Mouse (Mus musculus) small intestine, adult 2 months (tissue): ENCODE results near the gene Rhog. TPM values are rescaled to one million over a fixed set of nuclear protein-coding genes. Genes with fewer than 3 reads are reported as not detected.
A peak's percentile ranks its signal among the peaks of the same experiment; 100 is the strongest.

ENCODE experiments used
- H3K27ac ChIP-seq: fragments of 200-500 bp; 2 replicates; pipeline ENCODE4 v1.5.1; 2012; ENCODE audit warnings: low read depth, low read length, control low read depth, inconsistent platforms; ENCODE audit not compliant: insufficient read depth
- H3K27me3 ChIP-seq: fragments of 200-500 bp; 2 replicates; pipeline ENCODE4 v1.6.1; 2012; ENCODE audit warnings: mild to moderate bottlenecking, moderate library complexity, low read length, inconsistent platforms; ENCODE audit not compliant: control insufficient read depth, insufficient read depth
- H3K36me3 ChIP-seq: fragments of 200-500 bp; 2 replicates; pipeline ENCODE4 v1.6.1; 2012; ENCODE audit warnings: mild to moderate bottlenecking, low read length, control low read depth, inconsistent platforms; ENCODE audit not compliant: control insufficient read depth, insufficient read depth
- H3K4me1 ChIP-seq: fragments of 200-500 bp; 2 replicates; pipeline ENCODE4 v1.6.1; 2012; ENCODE audit warnings: low read length, inconsistent platforms, mixed read lengths; ENCODE audit not compliant: control insufficient read depth, insufficient read depth, insufficient read length
- H3K4me3 ChIP-seq: fragments of 200-500 bp; 2 replicates; pipeline ENCODE4 v1.5.1; 2012; ENCODE audit warnings: low read depth, mild to moderate bottlenecking, control low read depth, inconsistent platforms, low read length, moderate library complexity
- CTCF ChIP-seq: fragments of 200-500 bp; IDR thresholded peaks from 2 replicates; pipeline ENCODE4 v1.5.1; 2012; ENCODE audit warnings: low read depth, mild to moderate bottlenecking, control low read depth, inconsistent platforms, low read length, moderate library complexity, mixed read lengths; ENCODE audit not compliant: insufficient replicate concordance, insufficient read length; ENCODE audit errors: extremely low read depth
- POLR2A ChIP-seq: fragments of 200-500 bp; IDR thresholded peaks from 2 replicates; pipeline ENCODE4 v1.6.1; 2012; ENCODE audit warnings: low read depth, mild to moderate bottlenecking, control low read depth, inconsistent platforms, low read length, moderate library complexity
- WGBS: fragments of 180-500 bp; shearing (Covaris S2); methylation state at CpG from one replicate; pipeline ENCODE4 v1.1.7; 2018; 5-methylcytosine and 5-hydroxymethylcytosine counted together
- polyA plus RNA-seq: library from polyadenylated mRNA; depleted of rRNA; stranded (reverse); fragments of >200 nt; gene quantifications from 2 replicates; pipeline ENCODE4 v1.2.3, GENCODE M21; 2012

Rhog gene
- polyA plus RNA-seq, 1 experiment, result 165 TPM

DNA sequence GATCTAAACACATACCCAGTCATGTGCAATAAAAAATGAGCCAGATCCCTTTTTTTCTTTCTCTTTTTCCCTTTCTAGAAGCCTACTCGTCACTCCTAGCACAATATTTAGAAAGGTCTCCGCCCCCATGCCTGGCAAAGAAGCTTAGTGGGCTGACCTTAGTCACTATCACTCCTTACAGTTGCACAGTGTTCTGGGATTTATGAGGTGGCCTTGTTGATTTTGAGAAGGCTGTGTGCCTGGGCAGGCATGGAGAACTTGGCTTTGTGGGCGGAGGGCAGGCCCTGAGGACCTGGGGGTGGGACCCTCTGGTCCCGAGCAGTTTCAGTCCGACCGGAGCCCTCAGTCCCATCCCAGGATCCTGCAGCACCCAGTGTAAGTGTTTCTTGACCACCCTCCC is 26.0 kb downstream of the Rhog start:
- no peaks in the 10 kb centered on the region for H3K27me3 ChIP-seq
- no peak overlapping the region for H3K27ac ChIP-seq
- no peak for TF ChIP-seq CTCF
- no peak for TF ChIP-seq POLR2A
- peaks cover 4% of the 10 kb centered on the region for H3K36me3 ChIP-seq
- no peak overlapping the region for H3K4me3 ChIP-seq
- 92% methylated on average over 6 of the region's 6 CpGs for WGBS
- H3K4me1 ChIP-seq, result no peaks in the 10 kb centered on the region

- Histone ChIP-seq H3K27ac (no peak overlapping the region), H3K36me3 (peaks cover 4% of the 10 kb centered on the region), H3K4me1 (peaks cover 7% of the 10 kb centered on the region; the same call in 1 of the 2 replicates), H3K27me3 (no peaks in the 10 kb centered on the region), H3K4me3 (no peak overlapping the region)
- 84% methylated on average over 4 of the region's 4 CpGs for WGBS
- TF ChIP-seq POLR2A, result no peak
- no peak for TF ChIP-seq CTCF
Measured at GRCm38 (mm10) chr7:102228049-102228670, 27.7 kb downstream of the Rhog start.

GRCm38 (mm10) chr7:102226051-102226450 is 29.8 kb downstream of the Rhog start:
- peaks cover 7% of the 10 kb centered on the region; the same call in 1 of the 2 replicates for H3K4me1 ChIP-seq
- H3K27me3 ChIP-seq, result no peaks in the 10 kb centered on the region
- no peak overlapping the region for H3K27ac ChIP-seq
- no peak for TF ChIP-seq POLR2A
- TF ChIP-seq CTCF, result no peak
- H3K36me3 ChIP-seq, result peaks cover 1% of the 10 kb centered on the region; the same call in 1 of the 2 replicates
- no peak overlapping the region for H3K4me3 ChIP-seq
- WGBS, result 92% methylated on average over 6 of the region's 6 CpGs

DNA sequence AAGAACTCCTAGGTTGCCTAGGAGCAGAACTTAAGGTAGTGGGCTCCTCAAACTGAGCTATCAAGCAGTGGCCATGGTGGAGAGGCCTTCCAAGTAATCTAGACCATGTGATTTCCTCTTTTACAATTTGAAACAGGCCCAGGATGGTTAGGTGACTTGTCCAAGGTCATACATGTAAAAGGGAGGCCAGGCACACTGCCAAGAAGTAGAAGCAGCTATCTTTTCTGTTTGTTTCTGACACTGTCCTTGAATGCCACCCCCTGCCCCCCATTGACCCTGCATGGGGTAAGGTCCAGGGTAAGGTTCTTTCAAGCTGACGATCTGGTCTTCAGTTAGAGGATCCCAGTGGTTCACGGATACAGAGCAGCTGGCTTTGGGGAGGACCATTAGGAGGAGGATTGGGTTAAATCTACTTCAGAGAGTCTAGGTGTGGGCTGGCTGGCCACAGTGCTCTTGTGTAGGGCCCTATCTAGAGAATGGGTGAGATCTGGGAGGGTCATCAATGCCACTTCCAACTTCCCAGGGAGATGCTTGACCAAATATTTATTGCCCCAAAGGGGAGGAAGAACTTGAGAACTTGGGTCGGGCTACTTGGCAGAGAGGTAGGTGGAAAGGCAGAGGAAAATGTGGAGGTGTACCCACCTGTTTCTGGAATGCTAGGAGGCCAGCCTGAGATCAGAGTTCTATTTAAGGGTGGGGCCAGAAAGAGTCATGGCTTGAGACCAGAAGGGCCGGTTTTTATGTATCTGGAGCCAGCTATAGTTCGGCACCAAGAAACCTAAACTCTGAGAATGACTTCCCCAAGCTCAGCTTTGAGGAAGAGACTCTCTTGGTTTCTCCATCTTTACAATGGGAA is 31.7 kb downstream of the Rhog start:
- 18% methylated on average over 5 of the region's 5 CpGs for WGBS
- Histone ChIP-seq H3K4me1 (peaks cover 7% of the 10 kb centered on the region; the same call in 1 of the 2 replicates), H3K4me3 (no peak overlapping the region), H3K27me3 (no peaks in the 10 kb centered on the region), H3K36me3 (peaks cover 1% of the 10 kb centered on the region; the same call in 1 of the 2 replicates), H3K27ac (peak overlapping the region; percentile 48)
- TF ChIP-seq POLR2A (no peak), CTCF (no peak)

DNA sequence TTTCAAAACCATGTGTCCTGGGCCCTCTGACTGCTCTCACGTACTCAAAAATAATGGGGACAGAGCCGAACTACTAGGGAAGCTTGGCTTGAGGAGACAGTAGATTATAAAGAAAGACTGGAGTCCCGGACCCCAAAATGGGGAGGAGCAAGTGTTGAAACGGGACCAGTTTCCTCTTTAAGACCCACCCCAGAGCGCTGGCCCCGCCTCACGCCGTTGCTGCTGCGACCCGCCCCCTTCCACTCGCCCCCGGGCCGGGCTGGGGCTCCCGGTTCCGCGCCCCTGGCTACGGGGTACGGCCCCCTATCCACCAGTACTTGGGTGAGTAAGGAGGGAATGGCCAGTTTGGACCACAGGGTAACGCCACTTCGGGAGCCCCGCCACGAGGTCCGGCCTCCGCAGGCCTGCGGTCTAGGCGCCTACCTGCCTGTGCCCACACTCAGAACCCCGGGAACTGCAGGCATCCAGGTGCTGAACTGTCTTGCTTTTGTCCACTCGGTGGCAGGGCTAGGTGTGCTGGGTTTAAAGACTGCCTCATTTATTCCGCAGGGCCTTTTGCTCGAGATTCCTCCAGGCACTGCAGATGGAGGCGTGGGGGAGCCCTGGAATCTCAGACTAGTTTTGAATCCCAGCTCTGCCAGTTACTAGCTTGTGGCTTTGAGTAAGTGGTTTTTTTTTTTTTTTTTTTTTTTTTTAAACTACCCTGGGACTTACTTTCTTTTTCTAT is 32.9 kb downstream of the Rhog start:
- Histone ChIP-seq H3K27ac (peak overlapping the region; percentile 47), H3K27me3 (no peaks in the 10 kb centered on the region), H3K36me3 (0 out of 2 replicates have a peak, but pooled peaks cover 1% of the 10 kb centered on the region), H3K4me1 (peaks cover 7% of the 10 kb centered on the region; the same call in 1 of the 2 replicates), H3K4me3 (peak overlapping the region; percentile 99)
- 2% methylated on average over 31 of the region's 31 CpGs for WGBS
- no peak for TF ChIP-seq CTCF
- no peak for TF ChIP-seq POLR2A

GRCm38 (mm10) chr7:102222336-102222735 is 33.5 kb downstream of the Rhog start:
- H3K4me1 ChIP-seq, result peaks cover 7% of the 10 kb centered on the region; the same call in 1 of the 2 replicates
- no peaks in the 10 kb centered on the region for H3K27me3 ChIP-seq
- TF ChIP-seq POLR2A (no peak), CTCF (peak; percentile 53; the same call in 1 of the 2 replicates)
- H3K4me3 ChIP-seq, result no peak overlapping the region
- no peaks in the 10 kb centered on the region for H3K36me3 ChIP-seq
- H3K27ac ChIP-seq, result peak overlapping the region; percentile 47; the same call in 1 of the 2 replicates
- 0% methylated on average over 9 of the region's 13 CpGs for WGBS
